8 mouse cellular contexts compared by ENCODE assay signal in genomic region chr4:141506893-141507292, GRCm38 (mm10). TPM values are rescaled to one million over a fixed set of nuclear protein-coding genes. Genes with fewer than 3 reads are reported as not detected.
DNase-seq lines count a peak whose midpoint lies in the region; ATAC-seq and TF ChIP-seq lines count a peak whose summit lies in the region.

No protein-coding gene starts in this region.

- no peaks in the 10 kb centered on the region for H3K9me3 ChIP-seq in liver, embryonic 12.5 days (replicated peaks)
- H3K9me3 ChIP-seq in heart, embryonic 15.5 days (replicated peaks), result no peaks in the 10 kb centered on the region
- H3K9me3 ChIP-seq in limb, embryonic 12.5 days, result no peaks in the 10 kb centered on the region

- H3K27me3 ChIP-seq in liver, embryonic 12.5 days (replicated peaks), result no peaks in the 10 kb centered on the region
- no peaks in the 10 kb centered on the region for H3K27me3 ChIP-seq in heart, embryonic 15.5 days
- H3K27me3 ChIP-seq in limb, embryonic 12.5 days, result no peaks in the 10 kb centered on the region
- no peaks in the 10 kb centered on the region for H3K27me3 ChIP-seq in myocyte (ENCODE audit: control insufficient read depth, insufficient read depth, insufficient read length)

- no peak overlapping the region for H3K4me3 ChIP-seq in liver, embryonic 12.5 days
- H3K4me3 ChIP-seq in heart, embryonic 15.5 days, result no peak overlapping the region
- no peak overlapping the region for H3K4me3 ChIP-seq in limb, embryonic 12.5 days (replicated peaks)
- no peak overlapping the region for H3K4me3 ChIP-seq in myocyte

- no peak overlapping the region for H3K4me2 ChIP-seq in liver, embryonic 12.5 days
- H3K4me2 ChIP-seq in heart, embryonic 15.5 days, result peak overlapping the region; percentile 40
- no peak overlapping the region for H3K4me2 ChIP-seq in limb, embryonic 12.5 days
- H3K4me2 ChIP-seq in myocyte (ENCODE audit: low read depth), result peak overlapping the region; percentile 19

- TF ChIP-seq POLR2A in myocyte (IDR thresholded peaks at IDR 0.05; ENCODE audit: insufficient read length, low read depth), result no peak

- DNase-seq in liver, result no peak
- no peak for DNase-seq in right cerebral cortex, postnatal 10 days (ENCODE audit: low spot score in 2 of 2)
- no peak for DNase-seq in urinary bladder, adult 2 months (ENCODE audit: low spot score)

- H3K4me1 ChIP-seq in liver, embryonic 12.5 days, result peaks cover 33% of the 10 kb centered on the region
- peaks cover 34% of the 10 kb centered on the region for H3K4me1 ChIP-seq in heart, embryonic 15.5 days (replicated peaks)
- peaks cover 11% of the 10 kb centered on the region for H3K4me1 ChIP-seq in limb, embryonic 12.5 days (replicated peaks)

- H3ac ChIP-seq in myocyte (ENCODE audit: control insufficient read depth, insufficient read length), result no peak overlapping the region

- no peak for ATAC-seq in liver, embryonic 12.5 days
- peak; percentile 53 for ATAC-seq in common myeloid progenitor, adult 5-6 weeks (replicated peaks; ENCODE audit: low read depth, poor library complexity, severe bottlenecking)
- peak; percentile 45 for ATAC-seq in heart, embryonic 15.5 days (replicated peaks; ENCODE audit: insufficient number of reproducible peaks, insufficient read depth, low FRiP score, low read depth)
- no peak for ATAC-seq in limb, embryonic 12.5 days (ENCODE audit: insufficient number of reproducible peaks, insufficient read depth, low FRiP score, low TSS enrichment, low read depth)

- H3K79me2 ChIP-seq in myocyte (ENCODE audit: control insufficient read depth, insufficient read depth), result peaks cover 88% of the 10 kb centered on the region

- 76% methylated on average over 10 of the region's 10 CpGs for WGBS in liver, embryonic 12.5 days (ENCODE audit: insufficient replicate concordance)
- WGBS in heart, embryonic 15.5 days, result 51% methylated on average over 10 of the region's 10 CpGs
- WGBS in limb, embryonic 12.5 days, result 84% methylated on average over 10 of the region's 10 CpGs

- H3K9ac ChIP-seq in liver, embryonic 12.5 days, result no peak overlapping the region
- H3K9ac ChIP-seq in heart, embryonic 15.5 days, result no peak overlapping the region
- 0 out of 2 replicates have a peak overlapping the region, but pooled peaks have one; percentile 2 for H3K9ac ChIP-seq in limb, embryonic 12.5 days (replicated peaks)

- H3K27ac ChIP-seq in liver, embryonic 12.5 days, result peak overlapping the region; percentile 31; the same call in 1 of the 2 replicates
- H3K27ac ChIP-seq in heart, embryonic 15.5 days, result peak overlapping the region; percentile 73
- peak overlapping the region; percentile 77 for H3K27ac ChIP-seq in limb, embryonic 12.5 days

- peaks cover 16% of the 10 kb centered on the region for H3K36me3 ChIP-seq in liver, embryonic 12.5 days
- H3K36me3 ChIP-seq in heart, embryonic 15.5 days, result no peaks in the 10 kb centered on the region
- H3K36me3 ChIP-seq in limb, embryonic 12.5 days, result peaks cover 9% of the 10 kb centered on the region
- no peaks in the 10 kb centered on the region for H3K36me3 ChIP-seq in myocyte (ENCODE audit: control insufficient read depth, insufficient read depth)

TF ChIP-seq in myocyte, 11 proteins besides CTCF, POLR2A, EP300 and RAD21:
- TF ChIP-seq SRF (IDR thresholded peaks at IDR 0.05; ENCODE audit: control insufficient read depth, insufficient read length, low read depth) (no peak), MYOD1 (IDR thresholded peaks at IDR 0.05; ENCODE audit: control insufficient read depth in 1 of 3, insufficient read length in 2 of 3, low read depth in 2 of 3) (no peak), USF1 (IDR thresholded peaks at IDR 0.05; ENCODE audit: low read depth) (no peak), MYOG (IDR thresholded peaks at IDR 0.05; ENCODE audit: control insufficient read depth in 1 of 3, insufficient read depth in 1 of 3, insufficient read length in 2 of 3, low read depth in 2 of 3) (peak in 1 of 3 experiments; percentile 4), TCF3 (IDR thresholded peaks at IDR 0.05; ENCODE audit: insufficient read length, low read depth) (no peak), E2F4 (IDR thresholded peaks at IDR 0.05; ENCODE audit: insufficient read depth) (no peak), REST (IDR thresholded peaks at IDR 0.05; ENCODE audit: insufficient read depth, insufficient read length) (no peak), CEBPB (IDR thresholded peaks at IDR 0.05; ENCODE audit: insufficient read depth, poor library complexity, severe bottlenecking) (no peak)

RNA-seq across cellular contexts. Expression of gene Spen, which starts 31.5 kb away (rescaled TPM):
- 9.1 and 9.2 TPM in 2 replicates for polyA plus RNA-seq in liver, embryonic 12.5 days (2016; fragmentation: Nextera tagmentation; extraction: Ambion mirVana)
- 32.7 and 43.0 TPM in 2 replicates for total RNA-seq in common myeloid progenitor, adult 5-6 weeks (2017)
- polyA plus RNA-seq in heart, embryonic 15.5 days (2015; fragmentation: Nextera tagmentation; extraction: Ambion mirVana), result 6.3 and 7.5 TPM in 2 replicates
- polyA plus RNA-seq in limb, embryonic 12.5 days (2016; fragmentation: Nextera tagmentation; extraction: Ambion mirVana), result 14.1 and 16.6 TPM in 2 replicates
- polyA plus RNA-seq in myocyte (2012; fragmentation: generic; extraction: Trizol), result 11.7 TPM
- polyA plus RNA-seq in urinary bladder, adult 2 months (2012; rRNA removed), result 3.5 and 10.7 TPM in 2 replicates

Comparison
In these comparisons a context has a peak if more than half of its experiments do, and no peak if none do; other contexts are left out.
1. ATAC-seq: peak in common myeloid progenitor, adult 5-6 weeks (single experiment) and heart, embryonic 15.5 days (single experiment); none in liver, embryonic 12.5 days (single experiment) and limb, embryonic 12.5 days (single experiment).
2. H3K4me2 ChIP-seq: peak in heart, embryonic 15.5 days (single experiment) and myocyte (single experiment); none in liver, embryonic 12.5 days (single experiment) and limb, embryonic 12.5 days (single experiment).
3. Peak in every context shown above with its lines, with median percentiles within 50 percentile points of each other: H3K27ac ChIP-seq.